Mouse (Mus musculus) small intestine, adult 2 months (tissue): ENCODE data around the gene Nfia.

Experiments used
- CTCF ChIP-seq: fragments of 200-500 bp; IDR thresholded peaks from 2 replicates; pipeline ENCODE4 v1.5.1; 2012; ENCODE audit warnings: low read depth, mild to moderate bottlenecking, control low read depth, inconsistent platforms, low read length, moderate library complexity, mixed read lengths; ENCODE audit not compliant: insufficient replicate concordance, insufficient read length; ENCODE audit errors: extremely low read depth
- POLR2A ChIP-seq: fragments of 200-500 bp; IDR thresholded peaks from 2 replicates; pipeline ENCODE4 v1.6.1; 2012; ENCODE audit warnings: low read depth, mild to moderate bottlenecking, control low read depth, inconsistent platforms, low read length, moderate library complexity

DNA sequence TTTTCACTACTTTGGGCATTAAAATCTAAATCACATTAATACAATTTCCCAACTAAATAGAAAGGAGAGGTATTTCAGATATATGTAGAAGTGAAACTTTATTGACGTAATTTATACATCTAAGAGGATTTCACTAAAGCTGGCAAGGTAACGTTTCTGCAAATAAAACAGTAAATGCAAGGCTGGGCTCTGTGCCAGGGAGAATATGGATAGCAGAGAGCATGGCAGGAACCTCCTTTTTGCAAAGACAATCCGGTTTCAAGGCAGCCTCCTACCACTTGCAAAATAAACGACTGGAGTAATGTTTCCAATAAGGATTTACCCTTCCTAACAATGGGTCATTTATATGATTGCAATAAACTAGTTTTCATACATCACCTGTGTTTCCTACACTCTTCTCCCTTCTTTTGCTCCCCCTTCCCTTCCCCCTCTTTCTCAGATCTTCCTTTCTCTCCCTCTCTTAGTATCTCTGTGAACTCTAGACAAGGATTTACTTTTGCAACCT lies 2.0 kb downstream of the Nfia start:
- TF ChIP-seq CTCF (no peak), POLR2A (no peak)
